25 mouse cellular contexts compared by ENCODE assay signal in the genomic region with DNA sequence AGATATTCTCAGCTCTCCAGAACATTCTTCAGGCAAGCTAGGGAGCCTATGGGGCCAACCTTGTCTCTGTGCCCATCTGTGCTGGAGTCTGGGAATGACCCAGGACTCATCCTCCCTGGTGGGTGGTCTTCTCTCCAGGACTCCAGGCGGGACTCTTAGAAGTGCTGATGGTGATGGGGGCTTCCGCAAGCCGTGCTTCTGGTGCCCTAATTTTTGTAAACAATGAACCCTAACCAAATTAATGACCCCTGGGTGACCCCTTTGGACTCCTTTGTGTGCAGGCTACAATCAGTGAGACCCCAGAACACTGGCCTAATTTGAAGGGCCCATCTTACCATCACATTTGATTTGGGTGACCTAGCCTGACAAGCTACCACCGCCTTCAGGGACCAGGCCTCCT.
"Had no signal": no experiment of that assay in that cellular context is flagged by ENCODE, and none has a peak within 500 bp of the region (broad histone marks: within the 10 kb centered on the region; RNA-seq: fewer than 3 reads in every experiment).

No protein-coding gene starts in this region.

- H3K4me1 ChIP-seq: intestine, embryonic 15.5 days; limb, embryonic 15.5 days; liver, embryonic 12.5 days had no signal

- H3K36me3 ChIP-seq: heart, embryonic 10.5 days; heart, embryonic 12.5 days; hindbrain, embryonic 10.5 days; hindbrain, embryonic 12.5 days; intestine, embryonic 15.5 days; limb, embryonic 13.5 days; limb, embryonic 15.5 days; liver, embryonic 12.5 days had no signal

- H3K4me2 ChIP-seq: heart, embryonic 12.5 days; hindbrain, embryonic 12.5 days; hindbrain, embryonic 14.5 days; intestine, embryonic 15.5 days; limb, embryonic 13.5 days; limb, embryonic 15.5 days; liver, embryonic 12.5 days had no signal

- H3K27me3 ChIP-seq: heart, embryonic 12.5 days; hindbrain, embryonic 12.5 days; intestine, embryonic 15.5 days; limb, embryonic 13.5 days; limb, embryonic 15.5 days; liver, embryonic 12.5 days had no signal

- H3K4me3 ChIP-seq: heart, embryonic 10.5 days; heart, embryonic 12.5 days; hindbrain, embryonic 10.5 days; hindbrain, embryonic 12.5 days; intestine, embryonic 15.5 days; layer of hippocampus, adult 2 months; limb, embryonic 13.5 days; limb, embryonic 15.5 days; liver, embryonic 12.5 days had no signal

- H3K27ac ChIP-seq: heart, embryonic 10.5 days; hindbrain, embryonic 10.5 days; hindbrain, embryonic 12.5 days; hindbrain, embryonic 14.5 days; intestine, embryonic 15.5 days; layer of hippocampus, adult 2 months; limb, embryonic 13.5 days; limb, embryonic 15.5 days; liver, embryonic 12.5 days had no signal

- DNase-seq: gastrocnemius, postnatal 14 days; gastrocnemius, postnatal 36 days; heart, adult 11 months; heart, postnatal 10 days; heart, postnatal 4 days; kidney, adult 18-20 months; kidney, adult 8-10 months; kidney, postnatal 10 days; kidney, postnatal 25 days; kidney, postnatal 4 days; layer of hippocampus, adult 9-11 months; layer of hippocampus, postnatal 36 days; left cerebral cortex, postnatal 4 days had no signal

- H3K9me3 ChIP-seq: heart, embryonic 10.5 days; heart, embryonic 12.5 days; hindbrain, embryonic 10.5 days; intestine, embryonic 15.5 days; limb, embryonic 13.5 days; limb, embryonic 15.5 days; liver, embryonic 12.5 days had no signal

- H3K9ac ChIP-seq: heart, embryonic 12.5 days; hindbrain, embryonic 12.5 days; hindbrain, embryonic 14.5 days; intestine, embryonic 15.5 days; limb, embryonic 13.5 days; limb, embryonic 15.5 days; liver, embryonic 12.5 days had no signal

- ATAC-seq: hindbrain, embryonic 16.5 days; inflammation-experienced regulatory T-cells, adult 6 months; liver, embryonic 12.5 days had no signal
